Comparison of ENCODE assay signal across 8 mouse cellular contexts in the genomic region with DNA sequence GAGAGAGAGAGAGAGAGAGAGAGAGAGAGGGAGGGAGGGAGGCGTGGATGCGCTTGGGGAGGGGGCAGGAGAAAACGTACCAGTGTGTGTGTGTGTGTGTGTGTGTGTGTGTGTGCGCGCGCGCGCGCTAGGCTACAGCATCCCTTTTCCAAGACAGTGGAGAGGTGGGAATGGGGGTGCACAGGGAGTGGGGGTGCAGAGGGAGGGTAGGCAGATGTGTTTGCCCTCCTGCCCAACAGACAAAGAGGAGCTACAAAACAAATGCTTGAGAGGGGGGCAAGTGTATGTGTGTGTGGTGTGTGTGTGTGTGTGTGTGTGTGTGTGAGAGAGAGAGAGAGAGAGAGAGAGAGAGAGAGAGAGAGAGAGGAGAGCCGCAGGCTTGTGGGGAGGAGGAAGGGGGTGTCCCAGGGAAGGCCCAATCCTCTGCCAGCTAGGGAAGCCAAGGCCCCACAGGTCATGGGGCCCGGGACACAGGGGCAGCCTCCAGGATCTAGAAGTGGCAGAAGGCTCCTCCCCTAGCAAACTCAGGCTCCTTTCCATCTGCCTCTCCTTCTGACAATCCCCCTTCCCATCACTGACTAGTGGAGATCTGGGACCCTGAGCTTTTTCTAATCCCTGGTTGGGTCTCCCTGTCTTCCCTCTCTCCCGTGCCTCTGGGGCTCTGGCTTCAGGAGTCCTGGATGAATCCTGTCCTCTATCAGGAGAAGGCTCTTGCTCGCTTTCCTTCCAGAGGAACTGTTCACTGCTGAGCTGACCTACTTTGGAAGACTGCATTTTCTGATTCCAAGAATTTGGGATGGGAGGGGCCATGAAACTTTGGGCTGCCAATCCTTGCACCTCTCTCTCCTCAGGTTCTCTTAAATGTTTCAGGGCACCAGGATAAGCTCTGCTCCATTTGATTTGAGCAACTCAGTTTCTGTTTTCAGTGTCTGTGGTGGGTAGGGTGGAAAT. TPM values are rescaled to one million over a fixed set of nuclear protein-coding genes. Genes with fewer than 3 reads are reported as not detected.
A peak's percentile ranks its signal among the peaks of the same experiment; 100 is the strongest.
DNase-seq lines count a peak whose midpoint lies in the region; ATAC-seq and TF ChIP-seq lines count a peak whose summit lies in the region.

No protein-coding gene starts in this region.

- peaks cover 66% of the 10 kb centered on the region for H3K27me3 ChIP-seq in erythroblast, embryonic 14.5 days (ENCODE audit: control insufficient read depth)
- no peaks in the 10 kb centered on the region for H3K27me3 ChIP-seq in liver, adult 2 months (ENCODE audit: control insufficient read depth, insufficient read depth, low read length)
- no peaks in the 10 kb centered on the region for H3K27me3 ChIP-seq in neural tube, embryonic 11.5 days (ENCODE audit: control insufficient read depth, insufficient read depth, low read length)

- H3K4me3 ChIP-seq in erythroblast, embryonic 14.5 days (replicated peaks): peak overlapping the region; percentile 41
- H3K4me3 ChIP-seq in liver, adult 2 months (ENCODE audit: insufficient read depth, low read depth, low read length): peak overlapping the region; percentile 57
- peak overlapping the region; percentile 49 for H3K4me3 ChIP-seq in neural tube, embryonic 11.5 days (ENCODE audit: low read depth, low read length)

- H3K4me1 ChIP-seq in erythroblast, embryonic 14.5 days (ENCODE audit: control insufficient read depth): peaks cover 27% of the 10 kb centered on the region
- H3K4me1 ChIP-seq in liver, adult 2 months (ENCODE audit: control insufficient read depth, insufficient read depth, low read length): peaks cover 12% of the 10 kb centered on the region
- peaks cover 10% of the 10 kb centered on the region; the same call in 1 of the 2 replicates for H3K4me1 ChIP-seq in neural tube, embryonic 11.5 days (ENCODE audit: control insufficient read depth, insufficient read depth, low read length)

- peak overlapping the region; percentile 58 for H3K27ac ChIP-seq in liver, adult 2 months (replicated peaks; ENCODE audit: insufficient read depth, low read depth, low read length)
- H3K27ac ChIP-seq in neural tube, embryonic 11.5 days (ENCODE audit: low read depth, low read length): 0 out of 2 replicates have a peak overlapping the region, but pooled peaks have one; percentile 39

- peak; percentile 42 to 43 for DNase-seq in cerebellum, postnatal 36 days
- peak; percentile 19 to 27 for DNase-seq in heart, adult 9 months (ENCODE audit: low spot score in 2 of 2)
- peak; percentile 44 for DNase-seq in kidney, adult 11 months
- no peak for DNase-seq in liver, adult 2 months (ENCODE audit: extremely low read depth, low read depth, low spot score)
- peak; percentile 61 for DNase-seq in neural tube, embryonic 11.5 days (ENCODE audit: low spot score)
- DNase-seq in c-Kit-positive CD71-positive TER-119-positive erythroid progenitor cells, embryonic 14.5 days (ENCODE audit: low spot score): no peak

- ATAC-seq in erythroblast, adult 5-6 weeks (replicated peaks; ENCODE audit: low FRiP score, poor library complexity, severe bottlenecking): no peak
- ATAC-seq in neural tube, embryonic 11.5 days (ENCODE audit: insufficient read depth, low FRiP score, low TSS enrichment): peak; percentile 76

- no peaks in the 10 kb centered on the region; the same call in 1 of the 2 replicates for H3K9me3 ChIP-seq in erythroblast, embryonic 14.5 days (ENCODE audit: control insufficient read depth, low read length)
- no peaks in the 10 kb centered on the region for H3K9me3 ChIP-seq in neural tube, embryonic 11.5 days (ENCODE audit: control insufficient read depth, low read length)

- no peaks in the 10 kb centered on the region; the same call in 1 of the 2 replicates for H3K79me2 ChIP-seq in liver, adult 2 months (ENCODE audit: control insufficient read depth, insufficient read depth, low read length)

- WGBS in liver, adult 2 months: 19% methylated on average over 4 of the region's 13 CpGs
- WGBS in neural tube, embryonic 11.5 days: 5% methylated on average over 12 of the region's 13 CpGs

- H3K9ac ChIP-seq in liver, adult 2 months (ENCODE audit: low read depth, low read length): peak overlapping the region; percentile 80
- H3K9ac ChIP-seq in neural tube, embryonic 11.5 days (ENCODE audit: low read length): peak overlapping the region; percentile 52

- H3K36me3 ChIP-seq in erythroblast, embryonic 14.5 days (ENCODE audit: control insufficient read depth): no peaks in the 10 kb centered on the region
- H3K36me3 ChIP-seq in liver, adult 2 months (ENCODE audit: control insufficient read depth, insufficient read depth, low read length): no peaks in the 10 kb centered on the region
- no peaks in the 10 kb centered on the region for H3K36me3 ChIP-seq in neural tube, embryonic 11.5 days (ENCODE audit: control insufficient read depth, insufficient read depth, low read length)

- no peak for TF ChIP-seq POLR2A in liver, adult 2 months (IDR thresholded peaks at IDR 0.05; ENCODE audit: extremely low read depth, insufficient read depth, low read length)

- peak overlapping the region; percentile 72 for H3K4me2 ChIP-seq in neural tube, embryonic 11.5 days (ENCODE audit: low read depth)

- TF ChIP-seq CTCF in liver, adult 2 months (IDR thresholded peaks at IDR 0.05; ENCODE audit: low read depth, low read length): no peak

RNA-seq across cellular contexts. Expression of a gene that starts 0.6 kb away (rescaled TPM):
- polyA plus RNA-seq in erythroblast, embryonic 14.5 days (2012): 0.01 TPM in 1 of 2 replicates, not detected in the other
- not detected in 2 replicates for total RNA-seq in erythroblast, adult 5-6 weeks (2015; ENCODE audit: low replicate concordance)
- total RNA-seq in erythroblast, adult 5-6 weeks (2017; ENCODE audit: low replicate concordance): 0.09 TPM in 1 of 2 replicates, not detected in the other
- total RNA-seq in liver, adult 2 months (2014; rRNA removed): 0.09 and 0.13 TPM in 2 replicates
- 0.60 and 0.80 TPM in 2 replicates for polyA plus RNA-seq in liver, adult 2 months (2012; rRNA removed)
- polyA plus RNA-seq in neural tube, embryonic 11.5 days (2014; fragmentation: Nextera tagmentation; extraction: Ambion mirVana): 4.2 and 5.1 TPM in 2 replicates

RNA-seq across cellular contexts. Expression of a gene that starts 19.9 kb away (rescaled TPM):
- 514 and 972 TPM in 2 replicates for polyA plus RNA-seq in erythroblast, embryonic 14.5 days (2012)
- total RNA-seq in erythroblast, adult 5-6 weeks (2015; ENCODE audit: low replicate concordance): 345 and 426 TPM in 2 replicates
- total RNA-seq in erythroblast, adult 5-6 weeks (2017; ENCODE audit: low replicate concordance): 114 and 205 TPM in 2 replicates
- 234 and 279 TPM in 2 replicates for total RNA-seq in liver, adult 2 months (2014; rRNA removed)
- 425 and 439 TPM in 2 replicates for polyA plus RNA-seq in liver, adult 2 months (2012; rRNA removed)
- polyA plus RNA-seq in neural tube, embryonic 11.5 days (2014; fragmentation: Nextera tagmentation; extraction: Ambion mirVana): 626 and 686 TPM in 2 replicates

RNA-seq across cellular contexts. Expression of a gene that starts 27.5 kb away (rescaled TPM):
- polyA plus RNA-seq in erythroblast, embryonic 14.5 days (2012): 0.04 and 0.14 TPM in 2 replicates
- total RNA-seq in erythroblast, adult 5-6 weeks (2015; ENCODE audit: low replicate concordance): 3.1 and 7.5 TPM in 2 replicates
- 8.4 and 11.3 TPM in 2 replicates for total RNA-seq in erythroblast, adult 5-6 weeks (2017; ENCODE audit: low replicate concordance)
- total RNA-seq in liver, adult 2 months (2014; rRNA removed): 135 and 145 TPM in 2 replicates
- 103 and 168 TPM in 2 replicates for polyA plus RNA-seq in liver, adult 2 months (2012; rRNA removed)
- polyA plus RNA-seq in neural tube, embryonic 11.5 days (2014; fragmentation: Nextera tagmentation; extraction: Ambion mirVana): 15.6 and 17.2 TPM in 2 replicates

RNA-seq across cellular contexts. Expression of a gene that starts 49.6 kb away (rescaled TPM):
- 1.1 and 1.2 TPM in 2 replicates for polyA plus RNA-seq in erythroblast, embryonic 14.5 days (2012)
- 26.9 and 42.2 TPM in 2 replicates for total RNA-seq in erythroblast, adult 5-6 weeks (2015; ENCODE audit: low replicate concordance)
- 64.8 and 71.7 TPM in 2 replicates for total RNA-seq in erythroblast, adult 5-6 weeks (2017; ENCODE audit: low replicate concordance)
- total RNA-seq in liver, adult 2 months (2014; rRNA removed): 68.6 and 74.0 TPM in 2 replicates
- 78.8 and 80.5 TPM in 2 replicates for polyA plus RNA-seq in liver, adult 2 months (2012; rRNA removed)
- 82.2 and 82.9 TPM in 2 replicates for polyA plus RNA-seq in neural tube, embryonic 11.5 days (2014; fragmentation: Nextera tagmentation; extraction: Ambion mirVana)

RNA-seq across cellular contexts. Expression of a gene that starts 57.0 kb away (rescaled TPM):
- 0.01 TPM in 1 of 2 replicates, not detected in the other for polyA plus RNA-seq in erythroblast, embryonic 14.5 days (2012)
- 0.63 TPM in 1 of 2 replicates, not detected in the other for total RNA-seq in erythroblast, adult 5-6 weeks (2015; ENCODE audit: low replicate concordance)
- 0.09 TPM in 1 of 2 replicates, not detected in the other for total RNA-seq in erythroblast, adult 5-6 weeks (2017; ENCODE audit: low replicate concordance)
- 92.9 and 115 TPM in 2 replicates for total RNA-seq in liver, adult 2 months (2014; rRNA removed)
- 37.4 and 37.9 TPM in 2 replicates for polyA plus RNA-seq in liver, adult 2 months (2012; rRNA removed)
- polyA plus RNA-seq in neural tube, embryonic 11.5 days (2014; fragmentation: Nextera tagmentation; extraction: Ambion mirVana): 14.4 and 17.3 TPM in 2 replicates

Comparison
In these comparisons a context has a peak if more than half of its experiments do, and no peak if none do; other contexts are left out.
1. DNase-seq: peak in cerebellum, postnatal 36 days (2 of 2), heart, adult 9 months (2 of 2), kidney, adult 11 months (single experiment) and neural tube, embryonic 11.5 days (single experiment); none in liver, adult 2 months (single experiment) and c-Kit-positive CD71-positive TER-119-positive erythroid progenitor cells, embryonic 14.5 days (single experiment).
2. RNA of a gene that starts 27.5 kb away (polyA plus RNA-seq): 103 to 168 TPM in liver, adult 2 months and 15.6 to 17.2 TPM in neural tube, embryonic 11.5 days; 0.04 to 0.14 TPM in erythroblast, embryonic 14.5 days; every median in the first group is over 10 times any median in the second.
3. Peak in every context shown above with its lines, with median percentiles within 50 percentile points of each other: H3K4me3 ChIP-seq.